8 mouse cellular contexts compared by ENCODE assay signal in genomic region chr6:49074117-49074490, GRCm38 (mm10). TPM values are rescaled to one million over a fixed set of nuclear protein-coding genes. Genes with fewer than 3 reads are reported as not detected.
DNase-seq lines count a peak whose midpoint lies in the region; ATAC-seq and TF ChIP-seq lines count a peak whose summit lies in the region.

No protein-coding gene starts in this region.

- H3K27ac ChIP-seq in kidney, embryonic 14.5 days (ENCODE audit: low read depth, low read length) = peak overlapping the region; percentile 71
- H3K27ac ChIP-seq in forebrain, embryonic 13.5 days = peak overlapping the region; percentile 74
- peak overlapping the region; percentile 73 for H3K27ac ChIP-seq in limb, embryonic 14.5 days (replicated peaks; ENCODE audit: low read depth, low read length)
- peak overlapping the region; percentile 76 for H3K27ac ChIP-seq in midbrain, embryonic 16.5 days (ENCODE audit: low read length)

- peak; percentile 55 for ATAC-seq in kidney, embryonic 14.5 days (ENCODE audit: low FRiP score, low TSS enrichment)
- ATAC-seq in forebrain, embryonic 13.5 days = no peak; the same call in none of the 2 replicates
- no peak; the same call in 1 of the 2 replicates for ATAC-seq in limb, embryonic 14.5 days (ENCODE audit: low FRiP score, low read depth)
- peak; percentile 70 for ATAC-seq in midbrain, embryonic 16.5 days

- peak overlapping the region; percentile 95 for H3K9ac ChIP-seq in kidney, embryonic 14.5 days (ENCODE audit: low read depth, low read length)
- H3K9ac ChIP-seq in forebrain, embryonic 13.5 days = peak overlapping the region; percentile 90
- H3K9ac ChIP-seq in limb, embryonic 14.5 days (ENCODE audit: low read depth, low read length, severe bottlenecking) = peak overlapping the region; percentile 97
- H3K9ac ChIP-seq in midbrain, embryonic 16.5 days (ENCODE audit: low read depth, low read length) = peak overlapping the region; percentile 91

- DNase-seq in kidney, postnatal 14 days = no peak
- DNase-seq in MEL-GATA-1-ER (ENCODE audit: extremely low read depth, low read depth) = peak; percentile 24
- no peak for DNase-seq in limb, embryonic 14.5 days (ENCODE audit: low spot score)
- no peak for DNase-seq in urinary bladder, postnatal 4 days (ENCODE audit: low spot score in 2 of 2)
- DNase-seq in ovary, postnatal 10 days (ENCODE audit: low spot score) = no peak

- no peaks in the 10 kb centered on the region; the same call in 1 of the 2 replicates for H3K4me1 ChIP-seq in kidney, embryonic 14.5 days (ENCODE audit: control insufficient read depth, insufficient read depth, low read length)
- H3K4me1 ChIP-seq in forebrain, embryonic 13.5 days = peaks cover 19% of the 10 kb centered on the region
- H3K4me1 ChIP-seq in limb, embryonic 14.5 days (ENCODE audit: control insufficient read depth, insufficient read depth, low read length) = peaks cover 10% of the 10 kb centered on the region
- peaks cover 26% of the 10 kb centered on the region for H3K4me1 ChIP-seq in midbrain, embryonic 16.5 days (ENCODE audit: control insufficient read depth, insufficient read depth, low read length)

- H3K9me3 ChIP-seq in kidney, embryonic 14.5 days (ENCODE audit: control insufficient read depth, low read length) = no peaks in the 10 kb centered on the region
- H3K9me3 ChIP-seq in forebrain, embryonic 13.5 days (replicated peaks) = no peaks in the 10 kb centered on the region
- no peaks in the 10 kb centered on the region for H3K9me3 ChIP-seq in limb, embryonic 14.5 days (ENCODE audit: control insufficient read depth, low read length)
- H3K9me3 ChIP-seq in midbrain, embryonic 16.5 days (replicated peaks; ENCODE audit: control insufficient read depth, low read length, poor library complexity, severe bottlenecking) = no peaks in the 10 kb centered on the region

- peak overlapping the region; percentile 99 for H3K4me3 ChIP-seq in kidney, embryonic 14.5 days (ENCODE audit: low read length)
- peak overlapping the region; percentile 83 for H3K4me3 ChIP-seq in forebrain, embryonic 13.5 days
- H3K4me3 ChIP-seq in limb, embryonic 14.5 days (replicated peaks; ENCODE audit: low read length) = peak overlapping the region; percentile 92
- peak overlapping the region; percentile 89 for H3K4me3 ChIP-seq in midbrain, embryonic 16.5 days (ENCODE audit: low read depth, low read length)

- peak overlapping the region; percentile 62 for H3K4me2 ChIP-seq in kidney, embryonic 14.5 days (replicated peaks; ENCODE audit: low read depth, low read length)
- peak overlapping the region; percentile 93 for H3K4me2 ChIP-seq in forebrain, embryonic 13.5 days
- H3K4me2 ChIP-seq in limb, embryonic 14.5 days (replicated peaks; ENCODE audit: low read depth, low read length, severe bottlenecking) = peak overlapping the region; percentile 85
- peak overlapping the region; percentile 64 for H3K4me2 ChIP-seq in midbrain, embryonic 16.5 days (ENCODE audit: low read length)

- 2% methylated on average over 19 of the region's 19 CpGs for WGBS in kidney, embryonic 14.5 days
- WGBS in forebrain, embryonic 13.5 days = under 1% methylated on average over 19 of the region's 19 CpGs
- 1% methylated on average over 19 of the region's 19 CpGs for WGBS in limb, embryonic 14.5 days
- whole genome bisulfite sequencing in midbrain, embryonic 16.5 days = under 1% methylated on average over 19 of the region's 19 CpGs

- no peaks in the 10 kb centered on the region for H3K36me3 ChIP-seq in kidney, embryonic 14.5 days (ENCODE audit: control insufficient read depth, insufficient read depth, low read length)
- 0 out of 2 replicates have a peak, but pooled peaks cover 3% of the 10 kb centered on the region for H3K36me3 ChIP-seq in forebrain, embryonic 13.5 days (ENCODE audit: poor library complexity, severe bottlenecking)
- H3K36me3 ChIP-seq in limb, embryonic 14.5 days (ENCODE audit: control insufficient read depth, insufficient read depth, low read length) = peaks cover 3% of the 10 kb centered on the region; the same call in 1 of the 2 replicates
- H3K36me3 ChIP-seq in midbrain, embryonic 16.5 days (ENCODE audit: control insufficient read depth, insufficient read depth, low read length) = no peaks in the 10 kb centered on the region

- no peaks in the 10 kb centered on the region for H3K27me3 ChIP-seq in kidney, embryonic 14.5 days (ENCODE audit: control insufficient read depth, insufficient read depth, low read length)
- peaks cover 3% of the 10 kb centered on the region for H3K27me3 ChIP-seq in forebrain, embryonic 13.5 days
- no peaks in the 10 kb centered on the region for H3K27me3 ChIP-seq in limb, embryonic 14.5 days (ENCODE audit: control insufficient read depth, insufficient read depth, low read length)
- H3K27me3 ChIP-seq in midbrain, embryonic 16.5 days (ENCODE audit: control insufficient read depth, insufficient read depth, low read depth, low read length) = no peaks in the 10 kb centered on the region

- TF ChIP-seq POLR2A in limb, embryonic 14.5 days (IDR thresholded peaks at IDR 0.05; ENCODE audit: borderline replicate concordance, extremely low read depth, insufficient read depth, insufficient read length) = no peak

RNA-seq across cellular contexts. Expression of gene Malsu1, which starts 0.5 kb away (rescaled TPM):
- polyA plus RNA-seq in kidney, embryonic 14.5 days (2014; fragmentation: Nextera tagmentation; extraction: Ambion mirVana) = 75.1 and 84.5 TPM in 2 replicates
- 68.3 and 74.0 TPM in 2 replicates for polyA plus RNA-seq in forebrain, embryonic 13.5 days (2015; fragmentation: Nextera tagmentation; extraction: Ambion mirVana)
- polyA plus RNA-seq in limb, embryonic 14.5 days (2012; rRNA removed) = 21.9 and 27.4 TPM in 2 replicates
- 72.1 and 72.9 TPM in 2 replicates for polyA plus RNA-seq in limb, embryonic 14.5 days (2014; fragmentation: Nextera tagmentation; extraction: Ambion mirVana)
- polyA plus RNA-seq in midbrain, embryonic 16.5 days (2015; fragmentation: Nextera tagmentation; extraction: Ambion mirVana) = 61.6 and 69.4 TPM in 2 replicates

RNA-seq across cellular contexts. Expression of gene Gpnmb, which starts 37.8 kb away (rescaled TPM):
- 0.17 and 0.28 TPM in 2 replicates for polyA plus RNA-seq in kidney, embryonic 14.5 days (2014; fragmentation: Nextera tagmentation; extraction: Ambion mirVana)
- 0.19 and 0.24 TPM in 2 replicates for polyA plus RNA-seq in forebrain, embryonic 13.5 days (2015; fragmentation: Nextera tagmentation; extraction: Ambion mirVana)
- 2.7 and 5.0 TPM in 2 replicates for polyA plus RNA-seq in limb, embryonic 14.5 days (2012; rRNA removed)
- polyA plus RNA-seq in limb, embryonic 14.5 days (2014; fragmentation: Nextera tagmentation; extraction: Ambion mirVana) = 1.3 and 1.9 TPM in 2 replicates
- 0.63 and 0.70 TPM in 2 replicates for polyA plus RNA-seq in midbrain, embryonic 16.5 days (2015; fragmentation: Nextera tagmentation; extraction: Ambion mirVana)

Comparison
In these comparisons a context has a peak if more than half of its experiments do, and no peak if none do; other contexts are left out.
1. ATAC-seq: peak in kidney, embryonic 14.5 days (single experiment) and midbrain, embryonic 16.5 days (single experiment); none in forebrain, embryonic 13.5 days (single experiment) and limb, embryonic 14.5 days (single experiment).
2. Peak in every context shown above with its lines, with median percentiles within 50 percentile points of each other: H3K27ac ChIP-seq, H3K4me2 ChIP-seq, H3K4me3 ChIP-seq and H3K9ac ChIP-seq.